Mouse (Mus musculus): ENCODE data around the gene Gm45713. TPM values are rescaled to one million over a fixed set of nuclear protein-coding genes. Genes with fewer than 3 reads are reported as not detected.

Gene Gm45713
- polyA plus RNA-seq, 1 experiment from 2014 or later = 0.53 TPM

DNA sequence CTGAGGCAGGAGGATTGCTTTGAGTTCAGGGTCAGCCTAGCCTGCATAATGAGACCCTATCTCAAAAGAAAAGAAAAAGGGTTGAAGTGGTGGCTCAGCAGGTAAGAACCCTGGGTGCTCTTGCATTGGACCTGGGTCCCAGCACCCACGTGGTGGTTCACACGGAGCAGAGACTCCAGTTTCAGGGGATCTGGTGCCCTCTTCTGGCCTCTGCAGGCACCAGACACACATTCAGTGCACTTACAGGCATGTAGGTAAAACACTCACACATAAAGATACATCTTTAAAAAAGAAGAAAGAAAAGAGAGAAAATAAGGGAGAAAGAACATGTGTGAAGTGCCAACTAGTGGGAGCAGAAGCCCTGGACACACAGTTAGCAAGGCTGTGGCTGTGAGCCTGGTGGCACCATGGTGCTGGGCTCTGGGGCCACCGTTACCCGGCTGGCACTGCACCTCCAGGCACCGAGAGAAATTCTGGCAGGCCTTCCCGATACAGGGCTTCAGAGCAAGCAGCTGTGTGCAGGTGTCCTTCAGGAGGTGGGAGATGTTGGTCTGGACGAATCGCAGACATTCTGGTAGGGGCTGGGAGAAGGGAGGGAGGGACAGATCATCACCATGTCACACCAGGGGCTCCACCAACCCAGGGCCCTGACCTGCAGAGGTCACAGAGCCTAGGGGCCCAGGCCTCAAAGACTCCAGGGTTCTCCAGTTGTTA, 2.4 kb downstream of the Gm45713 start:
- no peak overlapping the region for H3K4me2 ChIP-seq (ENCODE audit: low read length)
- no peak overlapping the region for H3K27ac ChIP-seq (replicated peaks; ENCODE audit: low read depth, low read length)
- no peaks in the 10 kb centered on the region for H3K9me3 ChIP-seq (ENCODE audit: control insufficient read depth, low read length)
- H3K36me3 ChIP-seq (ENCODE audit: control insufficient read depth, insufficient read depth, low read length) = no peaks in the 10 kb centered on the region
- H3K4me1 ChIP-seq (ENCODE audit: control insufficient read depth, insufficient read depth, low read length) = peaks cover 2% of the 10 kb centered on the region; the same call in 1 of the 2 replicates
- WGBS = 78% methylated on average over 8 of the region's 8 CpGs
- no peak overlapping the region for H3K4me3 ChIP-seq (replicated peaks; ENCODE audit: low read depth, low read length)
- ATAC-seq (ENCODE audit: low FRiP score, low TSS enrichment) = no peak
- H3K27me3 ChIP-seq (ENCODE audit: control insufficient read depth, insufficient read depth, low read length) = peaks cover 16% of the 10 kb centered on the region; the same call in 1 of the 2 replicates
- no peak overlapping the region for H3K9ac ChIP-seq (replicated peaks; ENCODE audit: low read length)
- no peak for DNase-seq

- no peak overlapping the region for H3K4me2 ChIP-seq (ENCODE audit: low read length)
- H3K4me3 ChIP-seq (replicated peaks; ENCODE audit: low read depth, low read length) = no peak overlapping the region
- peaks cover 8% of the 10 kb centered on the region for H3K36me3 ChIP-seq (ENCODE audit: control insufficient read depth, insufficient read depth, low read length)
- no peak overlapping the region for H3K27ac ChIP-seq (replicated peaks; ENCODE audit: low read depth, low read length)
- H3K4me1 ChIP-seq (ENCODE audit: control insufficient read depth, insufficient read depth, low read length) = peaks cover 12% of the 10 kb centered on the region
- H3K9ac ChIP-seq (replicated peaks; ENCODE audit: low read length) = no peak overlapping the region
- no peaks in the 10 kb centered on the region for H3K9me3 ChIP-seq (ENCODE audit: control insufficient read depth, low read length)
- peaks cover 16% of the 10 kb centered on the region; the same call in 1 of the 2 replicates for H3K27me3 ChIP-seq (ENCODE audit: control insufficient read depth, insufficient read depth, low read length)
- ATAC-seq (ENCODE audit: low FRiP score, low TSS enrichment) (no peak), DNase-seq (no peak)
- WGBS = 73% methylated on average over 11 of the region's 11 CpGs
Observed at GRCm38 (mm10) chr7:45131850-45132249, 4.2 kb downstream of the Gm45713 start.

GRCm38 (mm10) chr7:45129776-45130512, 6.1 kb downstream of the Gm45713 start:
- peak overlapping the region; percentile 94; the same call in 1 of the 2 replicates for H3K27ac ChIP-seq (replicated peaks; ENCODE audit: low read depth, low read length)
- H3K9me3 ChIP-seq (ENCODE audit: control insufficient read depth, low read length) = no peaks in the 10 kb centered on the region
- peak overlapping the region; percentile 46 for H3K4me3 ChIP-seq (replicated peaks; ENCODE audit: low read depth, low read length)
- WGBS = 55% methylated on average over 15 of the region's 15 CpGs
- peak overlapping the region; percentile 69 for H3K4me2 ChIP-seq (ENCODE audit: low read length)
- peak overlapping the region; percentile 62; the same call in 1 of the 2 replicates for H3K9ac ChIP-seq (replicated peaks; ENCODE audit: low read length)
- peaks cover 27% of the 10 kb centered on the region for H3K36me3 ChIP-seq (ENCODE audit: control insufficient read depth, insufficient read depth, low read length)
- no peak for ATAC-seq (ENCODE audit: low FRiP score, low TSS enrichment)
- H3K27me3 ChIP-seq (ENCODE audit: control insufficient read depth, insufficient read depth, low read length) = peaks cover 7% of the 10 kb centered on the region; the same call in 1 of the 2 replicates
- DNase-seq = no peak
- H3K4me1 ChIP-seq (ENCODE audit: control insufficient read depth, insufficient read depth, low read length) = peaks cover 13% of the 10 kb centered on the region

DNA sequence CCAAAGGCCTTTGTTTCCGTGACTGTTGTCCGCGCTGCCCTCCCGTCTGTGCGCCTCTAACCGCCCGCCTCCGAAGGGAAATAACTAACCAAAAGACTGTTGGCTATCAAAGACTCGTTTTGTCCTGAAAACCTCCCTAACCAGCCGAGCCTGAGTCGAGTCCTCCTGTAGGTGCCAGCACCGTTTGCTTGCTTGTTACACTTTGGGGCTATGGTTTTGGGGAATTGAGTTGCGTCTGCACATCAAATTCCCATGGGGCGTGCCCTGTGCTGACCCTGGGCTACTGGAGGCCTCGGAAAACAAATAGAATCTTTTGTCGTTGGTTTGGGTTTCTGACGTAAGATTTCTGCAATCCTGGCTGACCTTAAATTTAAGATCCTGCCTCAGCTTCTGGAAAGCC, 6.7 kb downstream of the Gm45713 start:
- no peaks in the 10 kb centered on the region for H3K9me3 ChIP-seq (ENCODE audit: control insufficient read depth, low read length)
- ATAC-seq (ENCODE audit: low FRiP score, low TSS enrichment) = no peak; the same call in 1 of the 2 replicates
- peak overlapping the region; percentile 69 for H3K4me2 ChIP-seq (ENCODE audit: low read length)
- 0 out of 2 replicates have a peak, but pooled peaks cover under 1% of the 10 kb centered on the region for H3K27me3 ChIP-seq (ENCODE audit: control insufficient read depth, insufficient read depth, low read length)
- peak overlapping the region; percentile 46 for H3K4me3 ChIP-seq (replicated peaks; ENCODE audit: low read depth, low read length)
- peaks cover 13% of the 10 kb centered on the region for H3K4me1 ChIP-seq (ENCODE audit: control insufficient read depth, insufficient read depth, low read length)
- H3K36me3 ChIP-seq (ENCODE audit: control insufficient read depth, insufficient read depth, low read length) = peaks cover 28% of the 10 kb centered on the region
- peak overlapping the region; percentile 94 for H3K27ac ChIP-seq (replicated peaks; ENCODE audit: low read depth, low read length)
- no peak for DNase-seq
- H3K9ac ChIP-seq (replicated peaks; ENCODE audit: low read length) = peak overlapping the region; percentile 62
- under 1% methylated on average over 17 of the region's 17 CpGs for WGBS

DNA sequence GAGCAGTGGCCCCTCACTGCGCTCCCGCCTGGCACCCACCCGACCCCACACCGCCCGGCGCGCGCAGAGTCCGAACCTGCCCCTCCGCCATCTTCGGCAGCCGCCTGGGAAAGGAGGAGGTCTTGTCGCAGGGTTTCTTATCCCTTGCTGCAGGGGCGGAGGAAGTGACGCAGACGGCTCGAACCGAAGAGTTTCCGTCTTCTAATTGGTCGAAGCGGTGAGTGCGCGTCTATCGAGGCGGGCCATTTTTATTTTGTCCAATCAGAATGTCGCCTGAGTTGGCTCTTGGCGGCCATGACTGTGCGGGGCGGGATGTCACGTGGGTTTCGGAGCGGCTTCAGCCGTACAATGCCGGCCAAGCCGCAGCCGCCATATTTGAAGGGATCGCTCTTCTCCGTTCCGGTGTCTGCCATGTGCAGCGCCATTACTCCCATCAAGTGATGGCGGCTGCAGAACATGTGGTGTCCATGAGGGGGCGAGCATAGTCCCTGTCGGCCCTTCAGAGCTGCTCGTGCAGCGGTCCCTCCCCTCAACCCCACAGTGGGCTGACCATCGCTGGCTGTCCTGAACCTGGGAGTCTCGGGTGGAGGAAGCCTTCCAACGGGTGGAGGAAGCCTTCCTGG, 7.3 kb downstream of the Gm45713 start, which contains the start of gene Rpl13a:
Gene Rpl13a, minus strand, starts transcription at position 138 of the 623 bp plus-strand sequence.
- WGBS = under 1% methylated on average over 48 of the region's 48 CpGs
- ATAC-seq (ENCODE audit: low FRiP score, low TSS enrichment) = peak; percentile 93
- Histone ChIP-seq H3K36me3 (ENCODE audit: control insufficient read depth, insufficient read depth, low read length) (peaks cover 28% of the 10 kb centered on the region), H3K27me3 (ENCODE audit: control insufficient read depth, insufficient read depth, low read length) (no peaks in the 10 kb centered on the region), H3K4me3 (replicated peaks; ENCODE audit: low read depth, low read length) (peak within 1 kb of the TSS; percentile 85), H3K4me1 (ENCODE audit: control insufficient read depth, insufficient read depth, low read length) (peaks cover 13% of the 10 kb centered on the region), H3K9ac (replicated peaks; ENCODE audit: low read length) (peak within 1 kb of the TSS; percentile 97), H3K9me3 (ENCODE audit: control insufficient read depth, low read length) (no peaks in the 10 kb centered on the region), H3K4me2 (ENCODE audit: low read length) (peak within 1 kb of the TSS; percentile 98), H3K27ac (replicated peaks; ENCODE audit: low read depth, low read length) (peak within 1 kb of the TSS; percentile 94)
- peak; percentile 99 for DNase-seq

- no peak for ATAC-seq (ENCODE audit: low FRiP score, low TSS enrichment)
- WGBS = under 1% methylated on average over 6 of the region's 6 CpGs
Observed at GRCm38 (mm10) chr7:45127700-45128224, 8.3 kb downstream of the Gm45713 start.

DNA sequence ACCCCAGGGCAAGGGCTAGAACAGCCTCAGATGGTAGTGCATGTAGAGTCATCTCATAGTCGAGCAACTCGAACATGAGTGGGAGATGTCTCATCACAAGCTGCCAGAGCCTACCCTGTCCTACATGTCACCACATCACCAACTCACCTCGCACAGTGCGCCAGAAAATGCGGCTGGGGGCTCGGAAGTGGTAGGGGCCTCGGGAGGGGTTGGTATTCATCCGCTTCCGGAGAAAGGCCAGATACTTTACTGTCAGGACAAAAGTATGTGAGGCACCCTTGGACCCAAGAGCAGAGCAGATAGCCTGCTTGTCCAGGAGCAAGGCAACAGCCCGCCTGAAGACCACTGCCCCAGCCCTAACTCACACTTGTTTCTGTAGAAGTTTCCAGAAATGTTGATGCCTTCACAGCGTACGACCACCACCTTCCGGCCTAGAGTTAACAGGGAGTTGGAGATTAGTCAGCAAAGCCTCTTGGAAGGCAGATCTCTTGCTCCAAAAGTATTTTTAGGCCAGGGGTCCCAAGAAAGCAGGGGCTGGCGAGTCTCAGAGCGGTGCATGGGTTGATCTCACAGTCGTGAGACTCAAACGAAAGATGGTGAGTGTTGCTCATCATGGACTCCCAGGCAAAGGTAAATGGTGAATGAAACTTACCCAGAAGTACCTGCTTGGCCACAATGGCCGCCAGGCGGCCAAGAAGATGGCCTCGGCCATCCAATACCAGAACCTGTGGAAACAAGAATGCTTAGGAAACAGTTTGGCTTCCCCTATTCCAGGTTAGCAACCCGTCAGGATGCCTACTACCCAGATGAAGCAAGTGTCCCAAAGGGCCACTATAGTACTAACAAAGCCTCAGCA, 9.0 kb downstream of the Gm45713 start:
- H3K27me3 ChIP-seq (ENCODE audit: control insufficient read depth, insufficient read depth, low read length) = no peaks in the 10 kb centered on the region
- no peak for ATAC-seq (ENCODE audit: low FRiP score, low TSS enrichment)
- no peaks in the 10 kb centered on the region for H3K9me3 ChIP-seq (ENCODE audit: control insufficient read depth, low read length)
- peak; percentile 7 for DNase-seq
- H3K4me3 ChIP-seq (replicated peaks; ENCODE audit: low read depth, low read length) = peak overlapping the region; percentile 85
- 53% methylated on average over 21 of the region's 21 CpGs for WGBS
- peaks cover 20% of the 10 kb centered on the region for H3K4me1 ChIP-seq (ENCODE audit: control insufficient read depth, insufficient read depth, low read length)
- peak overlapping the region; percentile 97 for H3K9ac ChIP-seq (replicated peaks; ENCODE audit: low read length)
- peak overlapping the region; percentile 81 for H3K27ac ChIP-seq (replicated peaks; ENCODE audit: low read depth, low read length)
- peaks cover 40% of the 10 kb centered on the region for H3K36me3 ChIP-seq (ENCODE audit: control insufficient read depth, insufficient read depth, low read length)
- H3K4me2 ChIP-seq (ENCODE audit: low read length) = peak overlapping the region; percentile 98

More at GRCm38 (mm10) chr7:45127700-45128224, 8.3 kb downstream of the Gm45713 start:
- Histone ChIP-seq H3K9ac (replicated peaks; ENCODE audit: low read length) (peak overlapping the region; percentile 97), H3K27ac (replicated peaks; ENCODE audit: low read depth, low read length) (peak overlapping the region; percentile 81), H3K27me3 (ENCODE audit: control insufficient read depth, insufficient read depth, low read length) (no peaks in the 10 kb centered on the region), H3K4me3 (replicated peaks; ENCODE audit: low read depth, low read length) (peak overlapping the region; percentile 85), H3K4me1 (ENCODE audit: control insufficient read depth, insufficient read depth, low read length) (peaks cover 19% of the 10 kb centered on the region), H3K9me3 (ENCODE audit: control insufficient read depth, low read length) (no peaks in the 10 kb centered on the region), H3K4me2 (ENCODE audit: low read length) (peak overlapping the region; percentile 98), H3K36me3 (ENCODE audit: control insufficient read depth, insufficient read depth, low read length) (peaks cover 33% of the 10 kb centered on the region)
- no peak for DNase-seq
